Mouse (Mus musculus) heart, embryonic 14.5 days (tissue): Measurements from ENCODE around the gene Sub1. TPM values are rescaled to one million over a fixed set of nuclear protein-coding genes. Genes with fewer than 3 reads are reported as not detected.

Source experiments
- ATAC-seq: fragments of 200-750 bp; cut with Nextera tagmentation; 2 replicates; pipeline ENCODE4 v1.8.0; 2017; ENCODE audit warnings: low read depth, moderate TSS enrichment; ENCODE audit not compliant: insufficient number of reproducible peaks, insufficient read depth, low FRiP score
- H3K27ac ChIP-seq, 2 experiments: fragments of 200-500 bp in 1 of 2; fragments of 300-500 bp in 1 of 2; sonication (generic) in 1 of 2; replicated peaks in 1 of 2; 2 replicates each; pipeline ENCODE4 v1.5.1; 2012 to 2014; ENCODE audit warnings: low read depth in 2 of 2, low read length in 2 of 2, control low read depth in 1 of 2, mild to moderate bottlenecking in 1 of 2, mixed read lengths in 1 of 2; ENCODE audit not compliant: control insufficient read depth in 1 of 2, insufficient read depth in 1 of 2
- H3K27me3 ChIP-seq: fragments of 300-500 bp; sonication (generic); 2 replicates; pipeline ENCODE4 v1.6.1; 2014; ENCODE audit warnings: mild to moderate bottlenecking, low read length, control low read depth; ENCODE audit not compliant: control insufficient read depth, insufficient read depth
- H3K36me3 ChIP-seq: fragments of 300-500 bp; sonication (generic); 2 replicates; pipeline ENCODE4 v1.6.1; 2014; ENCODE audit warnings: mild to moderate bottlenecking, control low read depth, low read length, mixed read lengths; ENCODE audit not compliant: control insufficient read depth, insufficient read depth
- H3K4me1 ChIP-seq, 2 experiments: fragments of 200-500 bp in 1 of 2; fragments of 300-500 bp in 1 of 2; sonication (generic) in 1 of 2; 2 replicates each; pipeline ENCODE4 v1.6.1; 2012 to 2014; ENCODE audit warnings: low read length in 2 of 2, control low read depth in 1 of 2, mixed read lengths in 1 of 2; ENCODE audit not compliant: control insufficient read depth in 2 of 2, insufficient read depth in 2 of 2
- H3K4me2 ChIP-seq: fragments of 300-500 bp; sonication (generic); 2 replicates; pipeline ENCODE4 v1.6.1; 2014; ENCODE audit warnings: mild to moderate bottlenecking, low read length
- H3K4me3 ChIP-seq, 2 experiments: fragments of 200-500 bp in 1 of 2; fragments of 300-500 bp in 1 of 2; sonication (generic) in 1 of 2; 2 replicates each; pipeline ENCODE4 v1.5.1; 2012 to 2014; ENCODE audit warnings: low read length in 2 of 2, mild to moderate bottlenecking in 2 of 2, control low read depth in 1 of 2, low read depth in 1 of 2, moderate library complexity in 1 of 2; ENCODE audit not compliant: control insufficient read depth in 1 of 2, insufficient read depth in 1 of 2
- H3K9ac ChIP-seq: fragments of 300-500 bp; sonication (generic); 2 replicates; pipeline ENCODE4 v1.6.1; 2014; ENCODE audit warnings: mild to moderate bottlenecking, low read length
- H3K9me3 ChIP-seq: fragments of 300-500 bp; sonication (generic); 2 replicates; pipeline ENCODE4 v1.6.1; 2016; ENCODE audit warnings: low read length, control low read depth; ENCODE audit not compliant: control insufficient read depth
- WGBS: fragments of 180-500 bp; shearing (Covaris S2); extraction: QIAGEN DNeasy Blood & Tissue Kit; methylation state at CpG from one replicate; pipeline ENCODE4 v1.1.7; 2014; 5-methylcytosine and 5-hydroxymethylcytosine counted together
- polyA plus RNA-seq: library from polyadenylated mRNA; unstranded; fragments of >200 nt; fragmentation: Nextera tagmentation; extraction: Ambion mirVana; gene quantifications from 2 replicates; pipeline ENCODE4 v1.2.1, GENCODE M21; 2014

The Sub1 gene
- polyA plus RNA-seq, 1 experiment from 2014 or later, result 520 TPM

GRCm38 (mm10) chr15:11994921-11995814 is 1.6 kb downstream of the Sub1 start:
- WGBS, result 1% methylated on average over 61 of the region's 71 CpGs
- ATAC-seq, result peak; percentile 80
- Histone ChIP-seq H3K4me1 (peaks cover 0 to 11% of the 10 kb centered on the region in 2 experiments; a peak in 2 of 4 replicates), H3K36me3 (peaks cover 32% of the 10 kb centered on the region), H3K4me3 (peak overlapping the region; percentile 96 to 100), H3K9ac (peak overlapping the region; percentile 99), H3K27me3 (no peaks in the 10 kb centered on the region), H3K9me3 (no peaks in the 10 kb centered on the region), H3K27ac (peak overlapping the region; percentile 76 to 91), H3K4me2 (peak overlapping the region; percentile 75)

- WGBS, result 77% methylated on average over 2 of the region's 2 CpGs
- Histone ChIP-seq H3K27ac (no peak overlapping the region), H3K27me3 (no peaks in the 10 kb centered on the region), H3K36me3 (peaks cover 43% of the 10 kb centered on the region), H3K4me2 (peak overlapping the region; percentile 75), H3K4me1 (peaks cover 0 to 11% of the 10 kb centered on the region in 2 experiments; a peak in 2 of 4 replicates), H3K4me3 (peak overlapping the region in 1 of 2 experiments; percentile 100; a peak in 2 of 4 replicates), H3K9ac (peak overlapping the region; percentile 99), H3K9me3 (no peaks in the 10 kb centered on the region)
- no peak for ATAC-seq
Measured at GRCm38 (mm10) chr15:11994006-11994405, 2.8 kb downstream of the Sub1 start.

GRCm38 (mm10) chr15:11991552-11992113 is 5.2 kb downstream of the Sub1 start:
- Histone ChIP-seq H3K4me3 (no peak overlapping the region), H3K9ac (no peak overlapping the region), H3K27ac (no peak overlapping the region), H3K36me3 (peaks cover 67% of the 10 kb centered on the region), H3K9me3 (no peaks in the 10 kb centered on the region), H3K4me1 (peaks cover 0 to 11% of the 10 kb centered on the region in 2 experiments; a peak in 2 of 4 replicates), H3K4me2 (no peak overlapping the region), H3K27me3 (no peaks in the 10 kb centered on the region)
- ATAC-seq, result no peak
- WGBS, result 84% methylated on average over 3 of the region's 3 CpGs

- no peak overlapping the region for H3K4me3 ChIP-seq
- no peaks in the 10 kb centered on the region for H3K9me3 ChIP-seq
- H3K4me1 ChIP-seq, result no peaks in the 10 kb centered on the region
- no peak overlapping the region for H3K4me2 ChIP-seq
- H3K9ac ChIP-seq, result no peak overlapping the region
- no peak overlapping the region for H3K27ac ChIP-seq
- H3K27me3 ChIP-seq, result no peaks in the 10 kb centered on the region
- H3K36me3 ChIP-seq, result peaks cover 97% of the 10 kb centered on the region
- WGBS, result 91% methylated on average over 4 of the region's 4 CpGs
- no peak for ATAC-seq
Measured at GRCm38 (mm10) chr15:11988580-11988979, 8.2 kb downstream of the Sub1 start.

- 82% methylated on average over 2 of the region's 2 CpGs for WGBS
- H3K36me3 ChIP-seq, result peaks cover 99% of the 10 kb centered on the region
- ATAC-seq, result no peak
Measured at GRCm38 (mm10) chr15:11987892-11988291, 8.9 kb downstream of the Sub1 start.

GRCm38 (mm10) chr15:11981985-11982384 is 14.8 kb downstream of the Sub1 start:
- H3K4me1 ChIP-seq, result no peaks in the 10 kb centered on the region
- H3K9me3 ChIP-seq, result no peaks in the 10 kb centered on the region
- H3K27ac ChIP-seq, result no peak overlapping the region
- H3K9ac ChIP-seq, result no peak overlapping the region
- peaks cover 76% of the 10 kb centered on the region for H3K36me3 ChIP-seq
- H3K4me2 ChIP-seq, result no peak overlapping the region
- H3K27me3 ChIP-seq, result no peaks in the 10 kb centered on the region
- WGBS, result 75% methylated on average over 2 of the region's 2 CpGs
- ATAC-seq, result no peak
- no peak overlapping the region for H3K4me3 ChIP-seq

More at GRCm38 (mm10) chr15:11987892-11988291, 8.9 kb downstream of the Sub1 start:
- Histone ChIP-seq H3K4me2 (no peak overlapping the region), H3K9me3 (no peaks in the 10 kb centered on the region), H3K27ac (no peak overlapping the region), H3K9ac (no peak overlapping the region), H3K4me3 (no peak overlapping the region), H3K4me1 (no peaks in the 10 kb centered on the region), H3K27me3 (no peaks in the 10 kb centered on the region)

- no peak for ATAC-seq
- Histone ChIP-seq H3K4me3 (no peak overlapping the region), H3K36me3 (peaks cover 71% of the 10 kb centered on the region), H3K9ac (no peak overlapping the region), H3K27ac (no peak overlapping the region), H3K4me1 (no peaks in the 10 kb centered on the region), H3K9me3 (no peaks in the 10 kb centered on the region), H3K4me2 (no peak overlapping the region), H3K27me3 (no peaks in the 10 kb centered on the region)
- 86% methylated on average over 8 of the region's 8 CpGs for WGBS
Measured at GRCm38 (mm10) chr15:11981501-11981900, 15.3 kb downstream of the Sub1 start.
